Mouse (Mus musculus): ENCODE data around the gene Afg1l.

The Afg1l gene

DNA sequence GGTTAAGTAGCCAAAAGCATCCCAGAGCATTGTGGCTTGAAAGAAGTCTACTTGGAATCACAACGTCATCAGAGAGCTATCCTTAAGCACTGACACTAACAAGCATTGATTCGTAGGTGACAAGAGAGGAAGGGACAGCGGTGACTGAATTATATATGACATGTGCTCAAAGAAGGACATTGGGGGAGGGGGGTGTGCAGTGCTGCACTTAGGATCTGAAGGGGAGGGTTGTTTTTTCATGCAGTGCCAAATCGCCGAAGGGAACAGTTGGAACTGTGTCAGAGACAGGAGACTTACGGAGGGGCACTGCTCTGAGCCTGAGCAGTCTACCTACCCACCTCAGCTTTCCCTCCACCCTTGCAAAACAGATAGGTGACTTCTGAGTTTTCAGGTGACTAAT, 94.7 kb downstream of the Afg1l start:
- DNase-seq (ENCODE audit: low spot score) = no peak

DNA sequence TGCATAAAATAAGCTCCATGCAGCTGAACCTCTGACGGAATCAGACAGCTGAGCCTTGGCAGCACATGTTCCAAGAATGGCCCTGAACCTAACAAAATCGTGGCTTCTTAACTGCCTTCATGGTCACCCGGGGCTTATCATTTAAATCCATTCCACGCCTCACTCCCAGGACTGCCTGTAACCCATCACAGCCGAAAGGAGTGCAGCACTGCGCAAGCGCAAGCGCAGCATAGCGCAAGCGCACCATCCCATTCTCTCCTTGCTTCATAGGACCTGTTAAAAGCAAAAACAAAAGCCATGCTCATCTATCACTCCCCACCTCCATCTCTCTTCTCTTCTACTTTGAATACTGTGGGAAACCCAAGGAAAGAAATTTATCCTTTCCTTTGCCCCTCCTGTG, 114.1 kb downstream of the Afg1l start:
- DNase-seq (ENCODE audit: low spot score) = no peak

DNA sequence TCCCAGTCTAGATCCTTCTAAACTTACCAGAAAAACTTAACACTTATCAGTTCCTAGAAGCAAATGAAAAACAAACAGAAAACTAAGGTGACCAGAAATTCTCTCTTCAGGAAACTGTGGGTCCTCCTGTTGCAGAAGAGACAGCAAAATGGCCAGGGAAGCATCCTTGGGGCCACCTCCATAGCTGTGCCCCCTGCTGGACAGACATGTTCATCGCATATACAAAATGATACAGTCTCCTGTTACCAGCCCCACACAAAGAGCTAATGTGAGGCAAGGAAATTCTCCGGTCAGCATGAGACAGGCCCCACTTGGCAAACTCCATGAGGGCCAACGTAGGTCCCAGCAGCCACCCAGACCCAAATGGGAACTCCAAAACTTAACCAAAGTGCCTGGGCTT, 122.4 kb downstream of the Afg1l start:
- no peak for DNase-seq (ENCODE audit: low spot score)

DNA sequence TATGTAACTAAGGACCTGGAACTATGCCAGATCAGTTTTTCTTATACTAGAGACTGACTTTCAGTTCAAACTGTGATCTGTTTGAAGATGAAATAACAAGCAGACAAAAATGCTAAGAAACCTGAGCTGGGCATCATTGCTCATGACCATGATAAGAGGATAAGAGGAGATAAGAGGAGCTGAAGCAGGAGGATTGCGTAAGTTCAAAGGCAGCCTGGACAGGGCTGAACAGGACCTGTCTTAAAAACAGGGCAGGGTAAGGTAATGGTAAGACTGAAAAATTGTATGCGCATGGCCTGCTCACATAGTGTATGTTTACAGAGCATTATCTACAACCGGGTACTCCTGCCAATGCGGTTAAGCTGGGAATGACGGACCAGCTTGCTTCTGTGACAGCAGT, 130.4 kb downstream of the Afg1l start:
- DNase-seq (ENCODE audit: low spot score) = peak; percentile 4

DNA sequence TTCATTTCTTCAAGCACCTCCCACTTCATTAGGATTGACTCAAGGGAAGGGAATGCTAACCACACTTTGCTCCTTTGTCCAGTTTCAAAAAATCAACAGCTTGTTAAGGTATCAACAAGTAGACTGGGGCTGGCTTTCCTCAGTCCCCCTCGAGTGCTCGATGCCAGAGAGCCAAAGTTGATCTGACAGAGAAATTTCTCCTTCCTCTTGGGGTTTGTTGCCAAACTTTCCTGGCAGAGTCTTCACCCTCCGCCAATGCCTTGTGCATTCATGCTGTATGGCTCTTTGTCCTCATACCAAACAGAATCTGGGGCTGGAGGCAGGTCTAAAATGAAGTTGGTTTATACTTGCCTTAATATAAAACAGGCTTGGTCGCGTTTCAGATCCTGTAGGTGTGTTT, 131.2 kb downstream of the Afg1l start:
- DNase-seq (ENCODE audit: low spot score) = peak; percentile 78

DNA sequence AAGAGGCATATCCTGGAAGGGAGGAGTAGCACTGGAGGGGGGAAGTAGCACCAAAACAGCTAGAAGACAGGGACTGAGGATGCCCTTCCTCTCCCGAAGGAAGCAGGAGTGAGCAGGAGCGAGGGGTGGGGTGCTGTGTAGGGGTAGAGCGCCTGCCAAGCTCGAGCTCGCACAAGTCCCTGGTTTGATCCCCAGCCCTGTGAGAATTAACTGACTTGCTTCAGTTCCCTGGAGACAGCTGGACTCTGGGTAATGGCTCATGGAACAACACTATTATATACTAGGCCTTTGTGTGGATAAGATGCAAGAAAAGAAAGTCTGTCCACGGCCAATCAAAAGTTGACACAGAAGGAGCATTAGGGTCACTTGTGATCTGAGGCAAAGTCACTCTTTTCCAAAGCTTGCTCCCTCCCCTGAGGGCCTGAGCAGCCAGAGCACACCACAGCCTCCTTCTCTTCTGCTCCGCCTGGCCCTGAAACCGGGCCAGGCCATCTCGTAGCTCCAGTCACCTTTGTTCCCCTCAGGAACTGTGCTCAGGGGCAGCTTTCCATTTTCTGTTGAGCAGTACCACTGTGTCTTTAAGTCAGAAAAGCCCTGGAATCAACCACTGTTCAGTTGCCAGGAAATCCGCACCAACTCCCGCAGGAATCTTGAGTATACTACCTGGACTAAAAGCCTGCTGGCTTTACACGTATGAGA, 132.0 kb downstream of the Afg1l start:
- peak; percentile 91 for DNase-seq (ENCODE audit: low spot score)

DNA sequence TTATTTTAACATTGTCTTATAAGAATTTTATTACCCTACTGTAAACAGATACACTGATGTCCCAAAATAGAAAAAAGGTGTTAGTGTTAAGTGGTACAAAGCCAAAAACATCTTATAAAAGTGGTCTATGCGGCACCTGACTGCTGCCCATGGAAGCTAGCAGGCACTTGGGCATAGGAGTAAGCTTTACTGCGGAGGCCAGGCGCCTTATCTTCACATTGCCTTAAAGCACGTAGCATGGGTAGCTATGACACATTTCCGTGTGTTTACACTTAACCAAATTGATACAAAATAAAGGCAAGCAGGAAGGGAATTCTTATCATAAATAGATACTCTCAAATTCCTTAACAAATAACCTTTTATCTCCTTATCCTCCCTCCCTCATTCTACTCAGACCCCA, 135.7 kb downstream of the Afg1l start:
- DNase-seq (ENCODE audit: low spot score) = no peak

DNA sequence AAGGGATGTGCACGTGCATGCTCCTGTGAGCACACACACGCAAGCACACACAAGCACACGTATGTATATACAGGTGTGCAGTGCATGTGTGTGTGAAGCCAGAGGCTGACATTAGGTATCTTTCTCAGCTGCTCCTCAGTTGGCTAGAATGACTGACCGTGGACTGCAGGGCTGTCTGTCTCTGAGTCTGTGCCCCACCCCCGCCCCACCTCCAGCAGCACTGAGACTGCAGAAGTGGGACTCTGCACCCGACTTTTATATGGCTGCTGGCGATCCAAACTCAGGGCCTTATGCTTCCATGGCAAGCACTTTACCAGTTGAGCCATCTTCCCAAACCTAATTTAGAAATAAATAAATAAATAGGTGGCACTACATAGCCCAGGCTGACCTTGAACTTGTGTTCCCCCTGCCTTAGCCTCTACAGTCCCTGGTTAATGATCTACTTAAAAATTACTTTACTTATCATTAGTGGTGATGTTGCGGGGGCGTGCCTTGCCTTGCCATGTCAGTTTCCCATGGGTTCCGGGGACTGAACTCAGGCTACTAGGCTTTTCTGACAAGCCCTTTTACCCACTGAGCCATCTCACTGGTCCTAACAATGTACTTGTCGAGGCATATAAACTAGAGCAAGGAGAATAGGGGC, 136.4 kb downstream of the Afg1l start:
- no peak for DNase-seq (ENCODE audit: low spot score)

DNA sequence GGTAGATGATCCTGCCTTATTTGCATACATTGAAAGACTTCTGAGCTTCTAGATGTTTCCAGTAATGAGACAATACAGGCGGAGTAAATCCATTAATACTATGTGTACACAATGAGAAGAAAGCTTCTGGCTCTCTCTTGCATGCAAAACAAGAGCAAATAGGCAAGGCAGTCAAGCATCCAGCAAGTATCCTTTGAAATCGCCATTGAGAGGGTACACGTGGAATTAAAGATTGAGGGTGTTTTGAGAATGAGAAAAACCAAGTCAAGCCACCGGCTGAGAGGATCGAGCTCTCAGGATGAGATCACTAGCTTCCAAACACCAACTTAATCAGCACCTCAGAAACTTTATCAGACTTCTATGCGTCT, 138.0 kb downstream of the Afg1l start:
- no peak for DNase-seq (ENCODE audit: low spot score)

DNA sequence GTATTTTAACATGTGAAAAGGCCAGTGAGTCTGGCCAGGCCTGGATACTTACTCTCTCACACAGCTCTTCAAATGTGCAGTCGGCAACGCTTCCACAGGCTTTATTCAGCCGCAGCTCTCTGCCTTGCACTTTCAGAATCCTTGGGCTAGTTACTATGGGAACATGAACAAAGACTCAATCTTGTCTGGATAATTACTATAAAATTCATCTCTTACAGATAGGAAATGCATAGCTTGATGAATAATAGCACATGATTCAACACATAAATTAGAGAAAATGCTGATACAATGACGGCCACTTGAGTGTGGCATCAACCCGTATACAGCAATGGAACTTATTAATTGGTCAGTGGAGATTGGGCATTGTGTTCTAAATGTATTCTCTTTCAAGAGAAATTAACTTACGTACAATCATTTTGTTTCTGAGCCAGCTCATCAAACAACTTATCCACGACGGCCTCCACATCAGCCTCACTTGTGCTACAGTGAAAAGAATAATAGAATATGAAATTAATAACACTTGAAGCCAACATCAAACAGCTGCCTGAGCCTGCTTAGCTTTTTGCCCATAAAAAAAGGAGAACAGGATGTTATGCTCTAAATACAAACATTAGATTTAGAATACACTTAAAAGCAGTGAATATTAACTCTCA, 138.5 kb downstream of the Afg1l start:
- DNase-seq (ENCODE audit: low spot score) = no peak

DNA sequence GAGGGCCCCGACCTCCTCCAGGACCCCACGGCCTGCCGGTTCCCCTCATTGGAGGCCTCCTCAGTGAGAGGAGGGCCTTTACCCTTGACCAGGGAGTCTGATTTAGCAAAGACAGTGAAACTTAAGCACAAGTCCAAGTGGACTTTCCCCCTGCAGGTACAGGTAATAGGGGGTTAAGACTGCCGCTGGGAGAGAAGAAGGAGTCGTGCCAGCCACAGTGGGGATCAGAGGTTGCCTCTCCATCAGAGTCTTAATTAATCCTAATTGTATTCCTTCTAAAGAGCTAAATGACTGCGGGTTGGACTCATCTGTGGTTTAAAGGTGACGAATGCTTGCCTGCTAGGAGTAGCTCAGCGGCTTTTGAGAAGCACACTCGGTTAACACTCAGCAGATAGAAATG, 139.9 kb downstream of the Afg1l start:
- no peak for DNase-seq (ENCODE audit: low spot score)

DNA sequence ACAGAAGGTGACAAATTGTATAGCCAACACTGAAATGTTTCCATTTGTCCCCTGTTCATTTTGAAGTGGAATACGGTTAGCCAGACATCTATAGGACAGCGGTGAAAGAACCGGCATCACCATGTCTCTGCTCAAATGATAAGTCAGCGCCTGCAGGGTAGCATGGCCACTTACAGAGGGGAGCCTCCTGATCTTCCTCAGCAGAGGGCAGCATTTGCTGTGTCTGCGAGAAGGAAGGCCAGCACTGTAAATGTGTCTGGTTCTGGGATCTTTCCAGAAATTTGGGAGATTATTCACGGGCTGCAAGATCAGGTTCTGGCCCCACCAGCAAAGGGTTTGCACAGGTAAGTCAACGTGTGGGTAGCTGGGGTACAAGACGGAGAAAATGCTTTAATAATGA, 150.8 kb downstream of the Afg1l start:
- DNase-seq (ENCODE audit: low spot score) = peak; percentile 36

DNA sequence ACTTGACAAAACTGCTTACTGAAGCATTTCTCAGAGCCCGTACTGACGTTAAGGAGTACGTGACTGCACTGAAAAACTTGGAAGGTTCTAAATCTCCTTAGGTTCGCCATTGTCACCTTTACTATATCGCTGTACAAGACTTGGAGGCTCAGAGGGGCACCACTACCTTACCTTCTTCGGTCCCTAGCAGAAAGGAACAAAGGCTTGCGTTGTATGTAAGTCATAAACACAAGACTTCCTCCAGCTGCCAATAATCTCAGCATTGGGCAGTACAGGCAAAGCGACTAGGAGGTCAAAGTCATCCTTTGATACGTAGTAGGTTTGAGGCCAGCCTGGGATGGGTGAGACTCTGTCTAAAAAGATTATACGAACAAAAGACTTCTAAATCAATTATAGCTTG, 153.1 kb downstream of the Afg1l start:
- no peak for DNase-seq (ENCODE audit: low spot score)

DNA sequence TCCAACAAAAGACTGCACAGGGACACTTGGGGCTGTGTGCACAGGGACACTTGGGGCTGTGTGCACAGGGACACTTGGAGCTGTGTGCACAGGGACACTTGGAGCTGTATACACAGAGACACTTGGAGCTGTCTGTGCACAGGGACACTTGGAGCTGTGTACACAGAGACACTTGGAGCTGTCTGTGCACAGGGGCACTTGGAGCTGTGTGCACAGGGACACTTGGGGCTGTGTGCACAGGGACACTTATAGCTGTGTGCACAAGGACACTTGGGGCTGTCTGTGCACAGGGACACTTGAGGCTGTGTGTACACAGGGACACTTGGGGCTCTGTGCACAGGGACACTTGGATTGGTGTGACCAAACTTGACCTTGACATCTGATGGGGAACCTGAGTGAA, 154.4 kb downstream of the Afg1l start:
- DNase-seq (ENCODE audit: low spot score) = no peak

DNA sequence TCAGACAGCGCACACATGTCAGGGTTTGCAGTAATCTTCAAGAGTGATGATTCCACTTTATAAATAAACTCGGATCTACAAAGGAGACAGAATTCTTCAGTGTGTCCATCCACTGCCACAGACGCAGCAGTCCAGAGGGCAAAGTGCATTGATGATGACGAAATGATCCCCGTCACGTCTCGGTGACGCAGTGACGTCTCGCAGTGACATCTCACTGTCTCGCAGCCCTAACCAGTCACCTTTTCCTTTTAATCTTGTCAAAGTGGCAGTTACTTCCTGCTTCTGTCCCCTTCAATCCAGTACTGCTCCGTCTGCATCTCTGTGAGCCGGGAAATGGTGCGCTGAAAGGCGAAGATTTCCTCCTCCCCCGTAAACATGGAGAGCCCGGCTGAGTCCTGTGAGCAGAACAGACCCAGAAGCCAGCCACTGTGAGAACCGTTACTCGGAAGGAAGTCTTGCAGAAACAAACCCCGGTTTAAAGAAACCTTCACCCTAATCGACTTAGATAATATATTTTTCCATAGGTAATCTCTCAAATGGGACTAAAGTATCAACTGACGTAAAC, 165.1 kb downstream of the Afg1l start:
- no peak for DNase-seq (ENCODE audit: low spot score)

DNA sequence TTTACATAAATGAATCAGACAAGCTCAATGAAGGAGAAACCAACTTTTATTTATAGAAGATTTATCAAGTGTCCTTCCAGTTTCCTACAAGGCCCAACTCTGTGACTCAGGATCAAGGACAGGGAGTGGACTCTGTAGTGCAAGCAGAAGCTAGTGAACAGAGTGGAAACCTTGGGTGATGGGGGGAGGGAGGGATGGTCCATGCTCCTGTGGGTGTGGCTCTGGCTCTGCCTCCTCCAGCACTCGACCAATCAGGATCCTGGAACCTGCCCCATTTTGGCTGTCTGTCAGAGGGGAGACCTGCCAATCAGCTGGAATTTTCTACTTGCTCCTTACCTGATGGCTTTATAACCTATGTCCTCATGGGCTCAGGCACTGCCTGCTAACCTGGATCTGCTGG, 165.8 kb downstream of the Afg1l start:
- DNase-seq (ENCODE audit: low spot score) = no peak

DNA sequence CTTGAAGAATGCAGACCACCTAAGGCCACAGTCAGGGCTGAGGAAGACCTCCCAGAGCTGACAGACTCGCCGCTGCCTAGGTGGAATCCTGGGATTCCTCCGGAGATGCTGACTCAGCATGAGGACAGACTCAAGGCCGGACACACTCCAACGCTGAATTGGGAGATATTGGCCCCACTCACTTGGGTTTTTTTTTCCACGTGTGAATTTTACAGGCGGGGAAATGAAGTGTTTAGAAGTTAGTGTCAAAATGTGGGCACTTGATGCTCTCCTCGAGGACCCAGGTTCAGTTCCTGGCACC, 169.7 kb downstream of the Afg1l start:
- DNase-seq (ENCODE audit: low spot score) = no peak

DNA sequence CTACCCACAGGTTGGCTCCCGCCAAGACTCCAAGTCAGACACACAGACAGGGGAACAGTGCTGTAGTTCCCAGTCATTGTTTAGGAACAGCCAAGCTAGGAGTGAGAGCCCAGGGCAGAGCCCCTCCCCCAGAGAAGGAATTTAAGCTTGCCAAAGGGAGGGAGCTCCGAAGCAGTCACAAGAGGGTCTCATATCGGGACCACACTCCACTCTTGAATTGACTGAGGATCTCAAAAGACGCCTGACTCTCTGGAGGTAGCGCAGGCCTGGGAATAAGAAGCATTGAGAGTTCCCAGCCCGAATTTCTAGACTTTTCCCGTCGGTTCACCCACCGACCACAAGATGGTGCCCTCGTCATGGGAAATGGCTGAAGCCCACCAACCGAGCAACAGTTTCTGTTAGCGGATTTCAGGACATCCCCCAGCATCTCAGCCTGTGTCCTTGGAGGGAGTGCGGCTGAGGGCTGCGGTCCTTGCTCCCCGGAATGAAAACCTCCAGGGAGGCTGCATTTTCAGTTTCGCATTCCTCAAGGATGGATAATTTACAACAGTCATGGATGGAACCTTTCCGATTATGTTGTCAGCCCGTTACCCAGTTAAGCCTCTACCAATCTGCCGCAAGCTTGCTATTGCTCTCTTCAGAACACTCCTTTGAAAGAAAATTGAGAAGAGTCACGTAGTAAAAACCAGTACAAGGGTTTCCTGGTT, 170.2 kb downstream of the Afg1l start:
- DNase-seq (ENCODE audit: low spot score) = peak; percentile 64

DNA sequence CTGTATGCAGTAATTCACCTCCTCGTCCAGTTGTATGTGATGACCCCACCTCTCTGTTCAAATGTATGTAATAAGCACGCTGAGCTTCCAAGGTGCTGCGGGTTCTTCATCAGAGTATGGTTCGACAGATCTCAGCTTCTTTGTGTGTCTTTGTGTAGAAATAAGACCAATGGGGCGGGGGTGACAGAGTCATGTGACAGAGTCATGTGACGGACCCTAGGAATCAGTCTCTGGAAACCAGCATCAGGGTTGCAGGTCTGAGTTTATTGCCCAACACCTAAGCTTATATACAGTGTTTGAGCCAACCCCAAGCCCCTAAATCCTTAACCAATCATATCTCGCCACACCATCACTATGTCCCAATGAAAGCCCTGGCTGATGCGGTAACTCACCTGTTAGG, 171.9 kb downstream of the Afg1l start:
- no peak for DNase-seq (ENCODE audit: low spot score)

DNA sequence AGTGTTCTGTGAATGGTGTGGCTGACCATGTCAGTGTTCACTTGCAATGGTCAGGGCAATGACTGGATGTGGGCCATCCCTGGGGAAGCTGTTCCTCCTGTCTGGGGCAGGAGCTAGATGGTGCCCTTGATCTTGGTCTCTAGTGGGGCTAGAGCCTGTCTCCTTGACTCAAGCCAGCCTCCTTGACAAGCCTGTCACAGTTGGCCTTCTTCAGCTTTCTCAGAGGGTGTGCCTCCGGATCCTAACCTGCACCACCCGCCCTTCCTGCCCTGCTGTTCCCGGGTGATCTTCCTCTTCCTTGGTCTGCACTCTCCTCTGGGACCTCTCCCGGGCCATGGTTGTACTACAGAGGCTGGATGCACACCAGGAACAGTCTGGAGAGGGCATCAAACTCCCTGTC, 177.6 kb downstream of the Afg1l start:
- no peak for DNase-seq (ENCODE audit: low spot score)

DNA sequence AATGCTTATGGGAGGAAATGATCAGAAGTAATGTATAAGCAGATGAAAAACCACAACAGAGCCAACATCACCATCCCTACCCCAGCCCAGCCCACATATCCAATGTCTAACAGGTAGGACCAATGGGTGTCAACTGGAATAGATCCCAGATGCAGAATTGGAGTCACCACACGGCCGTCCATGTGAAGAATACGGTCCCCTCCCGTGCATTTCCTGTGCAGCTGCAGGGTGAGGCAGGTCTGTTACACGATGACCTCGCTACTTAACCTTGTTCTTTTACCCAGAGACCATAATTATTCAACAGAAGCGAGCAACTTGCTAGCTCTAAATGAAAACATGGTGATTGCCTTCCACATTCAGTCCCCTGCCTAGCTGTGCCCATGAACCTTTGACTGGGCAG, 178.4 kb downstream of the Afg1l start:
- no peak for DNase-seq (ENCODE audit: low spot score)

DNA sequence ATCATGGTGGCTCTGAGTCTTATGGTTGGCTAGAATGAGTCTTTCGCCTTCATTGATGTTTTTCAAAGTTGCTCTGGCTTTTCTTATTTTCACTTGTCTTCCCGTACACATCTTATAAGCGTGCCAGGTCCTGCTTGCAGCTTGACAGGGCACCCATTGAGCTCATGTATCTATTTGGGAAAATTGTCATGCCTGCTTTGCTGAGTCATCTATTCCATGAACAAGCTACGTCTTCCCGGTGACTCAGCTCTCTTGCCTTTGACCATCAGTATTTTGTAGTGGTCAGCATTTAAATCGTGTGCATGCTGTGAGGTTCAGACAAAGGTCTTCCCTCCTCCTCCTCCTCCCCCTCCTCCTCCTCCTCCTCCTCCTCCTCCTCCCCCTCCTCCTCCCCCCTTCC, 178.9 kb downstream of the Afg1l start:
- DNase-seq (ENCODE audit: low spot score) = no peak

DNA sequence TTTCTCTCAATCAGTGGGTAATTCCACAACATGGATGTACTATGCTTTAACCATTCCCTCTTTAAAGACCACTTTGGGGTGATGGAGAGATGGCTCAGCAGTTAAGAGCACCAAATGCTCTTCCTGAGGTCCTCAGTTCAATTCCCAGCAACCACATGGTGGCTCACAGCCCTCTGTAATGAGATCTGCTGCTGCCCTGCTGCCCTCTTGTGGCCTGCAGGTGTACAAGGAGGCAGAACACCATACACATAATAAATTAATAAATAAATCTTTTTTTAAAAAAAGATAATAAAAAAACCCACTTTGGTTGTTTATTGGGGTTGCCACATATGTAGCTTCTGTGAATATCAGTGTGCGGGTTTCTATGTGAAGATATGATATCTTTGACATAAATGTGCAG, 180.4 kb downstream of the Afg1l start:
- DNase-seq (ENCODE audit: low spot score) = no peak

Measured in adipocyte (in vitro differentiated cells).